Comparison of ENCODE assay signal across 20 mouse cellular contexts in genomic region chr2:71420895-71421425, GRCm38 (mm10). TPM values are rescaled to one million over a fixed set of nuclear protein-coding genes. Genes with fewer than 3 reads are reported as not detected.
DNase-seq lines count a peak whose midpoint lies in the region; ATAC-seq lines count a peak whose summit lies in the region.
"Had no signal": no experiment of that assay in that cellular context is flagged by ENCODE, and none has a peak within 500 bp of the region (broad histone marks: within the 10 kb centered on the region; RNA-seq: fewer than 3 reads in every experiment).

No protein-coding gene starts in this region.

- no peak overlapping the region for H3K4me2 ChIP-seq in embryonic facial prominence, embryonic 11.5 days (ENCODE audit: low read depth, low read length)
- H3K4me2 ChIP-seq in forebrain, embryonic 14.5 days (ENCODE audit: low read length): no peak overlapping the region
- H3K4me2 ChIP-seq: heart, embryonic 13.5 days; hindbrain, embryonic 12.5 days had no signal

- no peak overlapping the region for H3K27ac ChIP-seq in embryonic facial prominence, embryonic 11.5 days (replicated peaks; ENCODE audit: low read depth, low read length)
- no peak overlapping the region for H3K27ac ChIP-seq in embryonic facial prominence, embryonic 10.5 days (replicated peaks)
- no peak overlapping the region for H3K27ac ChIP-seq in forebrain, embryonic 14.5 days (ENCODE audit: low read depth, low read length)
- H3K27ac ChIP-seq: gastrocnemius, adult 2 months; heart, embryonic 13.5 days; hindbrain, embryonic 12.5 days had no signal

- no peaks in the 10 kb centered on the region for H3K27me3 ChIP-seq in embryonic facial prominence, embryonic 11.5 days (ENCODE audit: control insufficient read depth, insufficient read depth, low read length)
- no peaks in the 10 kb centered on the region for H3K27me3 ChIP-seq in embryonic facial prominence, embryonic 10.5 days (replicated peaks; ENCODE audit: low read depth, poor library complexity, severe bottlenecking)
- H3K27me3 ChIP-seq in forebrain, embryonic 14.5 days (replicated peaks; ENCODE audit: control insufficient read depth, insufficient read depth, low read length): no peaks in the 10 kb centered on the region
- H3K27me3 ChIP-seq: heart, embryonic 13.5 days; hindbrain, embryonic 12.5 days had no signal

- peak; percentile 34 for DNase-seq in embryonic facial prominence, embryonic 11.5 days (ENCODE audit: low spot score)
- no peak for DNase-seq in embryonic facial prominence, embryonic 10.5 days (ENCODE audit: low spot score)
- DNase-seq in retina, postnatal 1 day: peak; percentile 7
- no peak for DNase-seq in retina, embryonic 14.5 days (ENCODE audit: low spot score)
- peak; percentile 88 for DNase-seq in forebrain, embryonic 14.5 days (ENCODE audit: low spot score)
- no peak for DNase-seq in left cerebral cortex, postnatal 4 days
- no peak for DNase-seq in right cerebral cortex, postnatal 14 days
- DNase-seq: adrenal gland, postnatal 10 days; cerebellum, adult 18-20 months; cerebellum, postnatal 10 days; embryo, embryonic 11 days; gastrocnemius, adult 2 months; gastrocnemius, postnatal 25 days; heart, postnatal 4 days had no signal

- peaks cover 5% of the 10 kb centered on the region for H3K36me3 ChIP-seq in embryonic facial prominence, embryonic 11.5 days (replicated peaks; ENCODE audit: control insufficient read depth, insufficient read depth, low read depth, low read length)
- peaks cover 76% of the 10 kb centered on the region for H3K36me3 ChIP-seq in embryonic facial prominence, embryonic 10.5 days (replicated peaks)
- peaks cover 8% of the 10 kb centered on the region for H3K36me3 ChIP-seq in forebrain, embryonic 14.5 days (ENCODE audit: control insufficient read depth, insufficient read depth, low read length)

- H3K9me3 ChIP-seq in embryonic facial prominence, embryonic 11.5 days (replicated peaks; ENCODE audit: control insufficient read depth, low read length): no peaks in the 10 kb centered on the region
- H3K9me3 ChIP-seq in embryonic facial prominence, embryonic 10.5 days: no peaks in the 10 kb centered on the region
- H3K9me3 ChIP-seq in forebrain, embryonic 14.5 days (replicated peaks; ENCODE audit: control insufficient read depth, low read length): no peaks in the 10 kb centered on the region
- H3K9me3 ChIP-seq: heart, embryonic 13.5 days; hindbrain, embryonic 12.5 days had no signal

- no peak overlapping the region for H3K9ac ChIP-seq in embryonic facial prominence, embryonic 11.5 days (replicated peaks; ENCODE audit: low read length)
- H3K9ac ChIP-seq in forebrain, embryonic 14.5 days (ENCODE audit: low read length): no peak overlapping the region
- H3K9ac ChIP-seq: heart, embryonic 13.5 days; hindbrain, embryonic 12.5 days had no signal

- intact Hi-C loops in left cerebral cortex, postnatal 4 days (cut with DNase I): no loop called here

- no peak overlapping the region for H3K4me3 ChIP-seq in embryonic facial prominence, embryonic 11.5 days (ENCODE audit: low read depth, low read length)
- H3K4me3 ChIP-seq in embryonic facial prominence, embryonic 10.5 days: no peak overlapping the region
- no peak overlapping the region for H3K4me3 ChIP-seq in forebrain, embryonic 14.5 days (ENCODE audit: low read depth, low read length)
- H3K4me3 ChIP-seq: gastrocnemius, adult 2 months; heart, embryonic 13.5 days; hindbrain, embryonic 12.5 days had no signal

- H3K4me1 ChIP-seq in embryonic facial prominence, embryonic 11.5 days (ENCODE audit: control insufficient read depth, insufficient read depth, low read length): no peaks in the 10 kb centered on the region
- no peaks in the 10 kb centered on the region; the same call in 1 of the 2 replicates for H3K4me1 ChIP-seq in embryonic facial prominence, embryonic 10.5 days
- peaks cover 4% of the 10 kb centered on the region; the same call in 1 of the 2 replicates for H3K4me1 ChIP-seq in forebrain, embryonic 14.5 days (ENCODE audit: control insufficient read depth, insufficient read depth, low read length)
- H3K4me1 ChIP-seq: hindbrain, embryonic 12.5 days had no signal

- 87% methylated on average over 9 of the region's 9 CpGs for WGBS in embryonic facial prominence, embryonic 11.5 days
- 86% methylated on average over 9 of the region's 9 CpGs for WGBS in embryonic facial prominence, embryonic 10.5 days
- WGBS in forebrain, embryonic 14.5 days: 6% methylated on average over 9 of the region's 9 CpGs

- ATAC-seq in embryonic facial prominence, embryonic 11.5 days (replicated peaks; ENCODE audit: insufficient number of reproducible peaks, low FRiP score, low TSS enrichment, low read depth): no peak
- peak; percentile 86 for ATAC-seq in forebrain, embryonic 14.5 days
- ATAC-seq in megakaryocyte-erythroid progenitor cell, adult 5-6 weeks (replicated peaks; ENCODE audit: low FRiP score, low TSS enrichment, poor library complexity, severe bottlenecking): no peak
- ATAC-seq: hindbrain, embryonic 16.5 days; inflammation-experienced regulatory T-cells, adult 6 months; intestine, postnatal 0 days had no signal

RNA-seq across cellular contexts. Expression of gene Metap1d, which starts 32.1 kb away (rescaled TPM):
- polyA plus RNA-seq in embryonic facial prominence, embryonic 11.5 days (2014; fragmentation: Nextera tagmentation; extraction: Ambion mirVana): 37.7 and 37.9 TPM in 2 replicates
- 29.1 and 29.6 TPM in 2 replicates for polyA plus RNA-seq in embryonic facial prominence, embryonic 10.5 days (2016; fragmentation: Nextera tagmentation; extraction: Ambion mirVana)
- 39.9 and 43.3 TPM in 2 replicates for polyA plus RNA-seq in forebrain, embryonic 14.5 days (2014; fragmentation: Nextera tagmentation; extraction: Ambion mirVana)
- 62.5 and 96.1 TPM in 2 replicates for total RNA-seq in megakaryocyte-erythroid progenitor cell, adult 5-6 weeks (2014; fragmentation: Nextera tagmentation)
- total RNA-seq in megakaryocyte-erythroid progenitor cell, adult 5-6 weeks (2017): 18.1 and 47.5 TPM in 2 replicates
- total RNA-seq in left cerebral cortex, postnatal 4 days (2021): 10 to 100 TPM; 21.8 to 23.2 TPM

RNA-seq across cellular contexts. Expression of gene Hat1, which starts 32.2 kb away (rescaled TPM):
- polyA plus RNA-seq in embryonic facial prominence, embryonic 11.5 days (2014; fragmentation: Nextera tagmentation; extraction: Ambion mirVana): 186 and 205 TPM in 2 replicates
- 197 and 204 TPM in 2 replicates for polyA plus RNA-seq in embryonic facial prominence, embryonic 10.5 days (2016; fragmentation: Nextera tagmentation; extraction: Ambion mirVana)
- polyA plus RNA-seq in forebrain, embryonic 14.5 days (2014; fragmentation: Nextera tagmentation; extraction: Ambion mirVana): 89.0 and 96.6 TPM in 2 replicates
- 129 and 155 TPM in 2 replicates for total RNA-seq in megakaryocyte-erythroid progenitor cell, adult 5-6 weeks (2014; fragmentation: Nextera tagmentation)
- total RNA-seq in megakaryocyte-erythroid progenitor cell, adult 5-6 weeks (2017): 232 and 241 TPM in 2 replicates
- total RNA-seq in left cerebral cortex, postnatal 4 days (2021): 10 to 100 TPM; 19.2 to 23.1 TPM

RNA-seq across cellular contexts. Expression of gene Slc25a12, which starts 53.4 kb away (rescaled TPM):
- polyA plus RNA-seq in embryonic facial prominence, embryonic 11.5 days (2014; fragmentation: Nextera tagmentation; extraction: Ambion mirVana): 40.4 and 43.9 TPM in 2 replicates
- polyA plus RNA-seq in embryonic facial prominence, embryonic 10.5 days (2016; fragmentation: Nextera tagmentation; extraction: Ambion mirVana): 33.4 and 38.4 TPM in 2 replicates
- 67.2 and 80.6 TPM in 2 replicates for polyA plus RNA-seq in forebrain, embryonic 14.5 days (2014; fragmentation: Nextera tagmentation; extraction: Ambion mirVana)
- 26.8 and 42.7 TPM in 2 replicates for total RNA-seq in megakaryocyte-erythroid progenitor cell, adult 5-6 weeks (2014; fragmentation: Nextera tagmentation)
- total RNA-seq in megakaryocyte-erythroid progenitor cell, adult 5-6 weeks (2017): 21.2 and 42.3 TPM in 2 replicates
- total RNA-seq in left cerebral cortex, postnatal 4 days (2021): 100 to 1,000 TPM; 117 to 121 TPM

Comparison
In these comparisons a context has a peak if more than half of its experiments do, and no peak if none do; other contexts are left out.
1. DNase-seq: peak in embryonic facial prominence, embryonic 11.5 days (single experiment), retina, postnatal 1 day (single experiment) and forebrain, embryonic 14.5 days (single experiment); none in embryonic facial prominence, embryonic 10.5 days (single experiment), retina, embryonic 14.5 days (single experiment), left cerebral cortex, postnatal 4 days (single experiment) and right cerebral cortex, postnatal 14 days (single experiment).